Mouse (Mus musculus) kidney, embryonic 16.5 days (tissue): Measurements from ENCODE around the gene Pik3ip1. TPM values are rescaled to one million over a fixed set of nuclear protein-coding genes. Genes with fewer than 3 reads are reported as not detected.

Experiments
- ATAC-seq: fragments of 200-750 bp; cut with Nextera tagmentation; 2 replicates; pipeline ENCODE4 v1.8.0; 2017; ENCODE audit warnings: moderate TSS enrichment; ENCODE audit not compliant: low FRiP score, low TSS enrichment
- H3K27ac ChIP-seq: fragments of 300-500 bp; sonication (generic); 2 replicates; pipeline ENCODE4 v1.5.1; 2014; ENCODE audit warnings: low read length
- H3K27me3 ChIP-seq: fragments of 300-500 bp; sonication (generic); 2 replicates; pipeline ENCODE4 v1.6.1; 2014; ENCODE audit warnings: low read length, control low read depth, mixed read lengths; ENCODE audit not compliant: insufficient read depth
- H3K36me3 ChIP-seq: fragments of 300-500 bp; sonication (generic); 2 replicates; pipeline ENCODE4 v1.6.1; 2014; ENCODE audit warnings: low read length, control low read depth, mixed read lengths; ENCODE audit not compliant: insufficient read depth
- H3K4me1 ChIP-seq: fragments of 300-500 bp; sonication (generic); 2 replicates; pipeline ENCODE4 v1.6.1; 2014; ENCODE audit warnings: low read length, control low read depth, mixed read lengths; ENCODE audit not compliant: insufficient read depth
- H3K4me2 ChIP-seq: fragments of 300-500 bp; sonication (generic); replicated peaks from 2 replicates; pipeline ENCODE4 v1.6.1; 2014; ENCODE audit warnings: low read depth, low read length
- H3K4me3 ChIP-seq: fragments of 300-500 bp; sonication (generic); 2 replicates; pipeline ENCODE4 v1.5.1; 2014; ENCODE audit warnings: mild to moderate bottlenecking, low read length
- H3K9ac ChIP-seq: fragments of 300-500 bp; sonication (generic); replicated peaks from 2 replicates; pipeline ENCODE4 v1.6.1; 2014; ENCODE audit warnings: low read length
- H3K9me3 ChIP-seq: fragments of 300-500 bp; sonication (generic); 2 replicates; pipeline ENCODE4 v1.6.1; 2016; ENCODE audit warnings: low read length, control low read depth
- WGBS: fragments of 180-500 bp; shearing (Covaris S2); extraction: QIAGEN DNeasy Blood & Tissue Kit; methylation state at CpG from one replicate; pipeline ENCODE4 v1.1.7; 2014; 5-methylcytosine and 5-hydroxymethylcytosine counted together
- polyA plus RNA-seq: library from polyadenylated mRNA; unstranded; fragments of >200 nt; fragmentation: Nextera tagmentation; extraction: Ambion mirVana; gene quantifications from 2 replicates; pipeline ENCODE4 v1.2.1, GENCODE M21; 2015

Gene Pik3ip1
- polyA plus RNA-seq, 1 experiment from 2014 or later = 10.5 TPM

DNA sequence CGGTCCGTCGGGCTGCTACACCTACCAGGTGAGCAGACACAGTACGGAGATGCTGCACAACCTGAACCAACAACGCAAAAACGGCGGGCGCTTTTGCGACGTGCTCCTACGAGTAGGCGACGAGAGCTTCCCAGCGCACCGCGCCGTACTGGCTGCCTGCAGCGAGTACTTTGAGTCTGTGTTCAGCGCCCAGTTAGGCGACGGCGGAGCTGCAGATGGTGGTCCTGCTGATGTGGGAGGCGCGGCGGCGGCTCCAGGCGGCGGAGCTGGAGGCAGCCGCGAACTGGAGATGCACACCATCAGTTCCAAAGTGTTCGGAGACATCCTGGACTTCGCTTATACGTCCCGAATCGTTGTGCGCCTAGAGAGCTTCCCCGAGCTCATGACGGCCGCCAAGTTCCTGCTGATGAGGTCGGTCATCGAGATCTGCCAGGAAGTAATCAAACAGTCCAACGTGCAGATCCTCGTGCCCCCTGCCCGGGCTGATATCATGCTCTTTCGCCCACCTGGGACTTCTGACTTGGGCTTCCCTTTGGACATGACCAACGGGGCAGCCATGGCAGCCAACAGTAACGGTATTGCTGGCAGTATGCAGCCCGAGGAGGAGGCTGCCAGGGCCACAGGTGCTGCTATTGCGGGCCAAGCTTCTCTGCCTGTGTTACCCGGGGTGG, 39.4 kb upstream of the Pik3ip1 start:
- peaks cover 36% of the 10 kb centered on the region for H3K4me1 ChIP-seq
- H3K9ac ChIP-seq = peak overlapping the region; percentile 97
- peak overlapping the region; percentile 100 for H3K27ac ChIP-seq
- H3K36me3 ChIP-seq = peaks cover 30% of the 10 kb centered on the region
- H3K27me3 ChIP-seq = no peaks in the 10 kb centered on the region
- peak overlapping the region; percentile 98 for H3K4me2 ChIP-seq
- ATAC-seq = peak; percentile 1; the same call in 1 of the 2 replicates
- peak overlapping the region; percentile 75 for H3K4me3 ChIP-seq
- no peaks in the 10 kb centered on the region for H3K9me3 ChIP-seq
- under 1% methylated on average over 50 of the region's 50 CpGs for WGBS

GRCm38 (mm10) chr11:3291311-3292061, 38.7 kb upstream of the Pik3ip1 start:
- H3K9me3 ChIP-seq = no peaks in the 10 kb centered on the region
- ATAC-seq = no peak
- H3K36me3 ChIP-seq = peaks cover 37% of the 10 kb centered on the region
- no peaks in the 10 kb centered on the region for H3K27me3 ChIP-seq
- H3K27ac ChIP-seq = peak overlapping the region; percentile 100
- H3K4me3 ChIP-seq = peak overlapping the region; percentile 75
- under 1% methylated on average over 26 of the region's 26 CpGs for WGBS
- peaks cover 36% of the 10 kb centered on the region for H3K4me1 ChIP-seq
- H3K9ac ChIP-seq = peak overlapping the region; percentile 97
- H3K4me2 ChIP-seq = peak overlapping the region; percentile 98

GRCm38 (mm10) chr11:3292062-3292421, 38.2 kb upstream of the Pik3ip1 start:
- peak; percentile 37 for ATAC-seq
- H3K36me3 ChIP-seq = peaks cover 42% of the 10 kb centered on the region
- no peaks in the 10 kb centered on the region for H3K9me3 ChIP-seq
- no peaks in the 10 kb centered on the region for H3K27me3 ChIP-seq
- H3K9ac ChIP-seq = peak overlapping the region; percentile 97
- H3K4me3 ChIP-seq = peak overlapping the region; percentile 75
- H3K27ac ChIP-seq = peak overlapping the region; percentile 100
- H3K4me1 ChIP-seq = peaks cover 39% of the 10 kb centered on the region
- peak overlapping the region; percentile 98 for H3K4me2 ChIP-seq
- 0% methylated on average over 8 of the region's 8 CpGs for WGBS

GRCm38 (mm10) chr11:3292711-3293249, 37.4 kb upstream of the Pik3ip1 start:
- WGBS = 2% methylated on average over 8 of the region's 8 CpGs
- Histone ChIP-seq H3K4me1 (peaks cover 39% of the 10 kb centered on the region), H3K9me3 (no peaks in the 10 kb centered on the region), H3K4me3 (peak overlapping the region; percentile 75), H3K36me3 (peaks cover 49% of the 10 kb centered on the region), H3K27ac (peak overlapping the region; percentile 100), H3K9ac (peak overlapping the region; percentile 97), H3K27me3 (no peaks in the 10 kb centered on the region), H3K4me2 (peak overlapping the region; percentile 98)
- ATAC-seq = peak; percentile 12; the same call in 1 of the 2 replicates

DNA sequence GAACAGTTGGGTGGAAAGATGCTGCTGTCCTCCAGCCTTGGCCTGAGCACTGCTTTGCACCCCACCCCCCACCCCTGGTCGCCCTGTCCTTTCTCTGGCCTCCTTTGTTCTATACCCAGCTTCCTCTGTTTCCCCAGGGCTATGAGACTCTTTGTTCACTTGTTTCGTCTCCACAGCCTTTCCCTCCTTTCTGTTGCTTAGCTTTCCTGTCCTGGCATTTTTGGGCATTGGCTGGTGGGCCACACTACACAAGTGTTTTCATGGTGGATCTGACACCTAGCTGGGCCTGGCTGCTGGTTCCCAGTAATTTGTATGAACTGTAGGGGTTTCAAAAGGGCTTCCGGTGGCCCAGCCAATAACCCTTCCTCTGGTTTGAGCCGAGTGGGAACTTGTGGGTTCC, 36.8 kb upstream of the Pik3ip1 start:
- no peaks in the 10 kb centered on the region for H3K27me3 ChIP-seq
- WGBS = 33% methylated on average over 4 of the region's 4 CpGs
- H3K4me3 ChIP-seq = peak overlapping the region; percentile 75
- H3K36me3 ChIP-seq = peaks cover 55% of the 10 kb centered on the region
- no peaks in the 10 kb centered on the region for H3K9me3 ChIP-seq
- H3K4me2 ChIP-seq = peak overlapping the region; percentile 98
- no peak for ATAC-seq
- peaks cover 38% of the 10 kb centered on the region for H3K4me1 ChIP-seq
- peak overlapping the region; percentile 97 for H3K9ac ChIP-seq
- H3K27ac ChIP-seq = peak overlapping the region; percentile 100

DNA sequence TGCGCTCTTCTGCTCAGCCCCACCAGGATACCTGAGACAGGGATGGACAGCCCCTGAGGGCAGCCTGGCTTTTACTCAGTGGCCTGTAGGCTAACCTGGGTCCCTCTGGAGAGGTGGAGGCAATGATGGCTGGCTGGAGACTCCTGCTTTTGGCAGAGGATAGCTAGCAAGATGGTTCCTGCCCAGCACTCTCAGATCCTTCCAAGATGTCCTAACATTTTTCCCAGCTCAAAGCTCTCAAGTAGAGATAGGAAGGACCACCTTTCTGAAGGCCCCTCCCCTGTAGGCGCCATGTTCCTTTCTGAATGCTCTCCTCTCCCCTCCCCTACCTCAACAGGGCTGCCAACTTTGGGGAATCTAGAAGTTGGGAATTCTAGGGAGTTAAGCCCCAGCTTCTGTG, 35.6 kb upstream of the Pik3ip1 start:
- peak overlapping the region; percentile 97; the same call in 1 of the 2 replicates for H3K9ac ChIP-seq
- 0 out of 2 replicates have a peak overlapping the region, but pooled peaks have one; percentile 98 for H3K4me2 ChIP-seq
- 82% methylated on average over 2 of the region's 2 CpGs for WGBS
- H3K9me3 ChIP-seq = no peaks in the 10 kb centered on the region
- no peak overlapping the region for H3K27ac ChIP-seq
- H3K36me3 ChIP-seq = peaks cover 68% of the 10 kb centered on the region
- H3K4me3 ChIP-seq = no peak overlapping the region
- H3K4me1 ChIP-seq = peaks cover 38% of the 10 kb centered on the region
- no peaks in the 10 kb centered on the region for H3K27me3 ChIP-seq
- no peak for ATAC-seq

- Histone ChIP-seq H3K9ac (no peak overlapping the region), H3K27ac (no peak overlapping the region), H3K9me3 (no peaks in the 10 kb centered on the region), H3K4me1 (peaks cover 38% of the 10 kb centered on the region), H3K4me3 (no peak overlapping the region), H3K27me3 (no peaks in the 10 kb centered on the region), H3K36me3 (peaks cover 80% of the 10 kb centered on the region), H3K4me2 (no peak overlapping the region)
- no peak for ATAC-seq
- WGBS = 68% methylated on average over 5 of the region's 5 CpGs
These were observed 34.1 kb upstream of the Pik3ip1 start for GRCm38 (mm10) chr11:3296056-3296455.

DNA sequence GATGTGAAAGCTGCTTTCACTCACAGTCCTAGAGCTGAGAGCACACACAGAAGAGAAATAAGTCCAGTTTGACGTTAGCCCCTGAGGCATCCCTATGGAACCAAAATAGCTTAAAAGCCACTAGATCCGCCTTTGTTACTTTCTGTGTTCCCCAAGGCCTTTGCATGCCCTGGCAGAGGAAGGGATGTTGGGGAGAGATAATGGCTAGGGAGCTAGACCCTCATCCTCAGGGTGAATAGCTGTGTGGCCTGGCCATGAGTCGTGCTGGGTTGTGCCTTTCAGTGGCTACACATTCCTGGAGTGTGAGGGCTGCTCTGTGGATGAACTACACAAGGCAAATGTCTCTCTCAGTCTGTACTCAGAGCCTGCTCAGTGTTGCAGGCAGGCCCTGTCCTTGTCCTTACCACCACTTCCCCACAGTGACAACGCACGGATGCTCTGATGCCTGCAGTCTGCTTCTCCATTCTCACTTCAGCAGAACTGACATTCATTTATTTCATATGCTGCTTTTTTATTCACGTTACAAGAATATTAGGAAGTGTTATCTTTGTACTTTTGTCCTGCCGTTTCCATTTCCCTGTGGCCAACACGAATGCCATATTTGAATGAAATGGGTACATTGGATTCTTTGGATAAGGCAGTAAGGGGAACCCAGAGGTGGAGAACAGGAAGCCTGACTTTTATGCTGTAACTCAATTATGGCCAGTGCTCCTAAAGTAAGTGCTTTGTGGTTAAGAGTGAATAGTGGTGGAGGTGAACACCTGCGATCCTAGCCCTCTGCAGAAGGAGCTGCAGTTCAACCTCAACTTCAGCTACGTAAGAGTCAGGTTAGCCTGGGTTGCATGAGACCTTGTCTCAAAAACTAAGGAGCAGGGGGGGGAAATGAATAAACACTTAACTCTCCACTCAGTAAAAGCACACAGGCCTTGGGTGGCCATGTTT, 32.1 kb upstream of the Pik3ip1 start:
- no peak overlapping the region for H3K4me2 ChIP-seq
- peaks cover 28% of the 10 kb centered on the region for H3K4me1 ChIP-seq
- peaks cover 95% of the 10 kb centered on the region for H3K36me3 ChIP-seq
- ATAC-seq = no peak
- H3K4me3 ChIP-seq = no peak overlapping the region
- H3K9me3 ChIP-seq = no peaks in the 10 kb centered on the region
- 83% methylated on average over 10 of the region's 10 CpGs for WGBS
- no peaks in the 10 kb centered on the region for H3K27me3 ChIP-seq
- no peak overlapping the region for H3K27ac ChIP-seq
- H3K9ac ChIP-seq = no peak overlapping the region

DNA sequence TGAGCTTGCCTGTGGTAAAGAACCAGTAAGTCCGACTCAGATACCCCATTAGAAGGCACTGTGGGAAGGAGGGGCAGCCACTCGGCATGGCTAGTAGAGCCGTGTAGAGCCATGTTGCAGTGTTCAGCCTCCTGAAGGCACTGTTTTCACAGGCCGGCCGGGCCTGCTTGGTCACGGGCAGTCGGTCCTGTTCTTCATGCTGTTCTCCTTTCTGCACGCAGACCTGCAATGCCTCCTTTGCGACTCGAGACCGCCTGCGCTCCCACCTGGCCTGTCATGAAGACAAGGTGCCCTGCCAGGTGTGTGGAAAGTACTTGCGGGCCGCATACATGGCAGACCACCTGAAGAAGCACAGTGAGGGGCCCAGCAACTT, 31.4 kb upstream of the Pik3ip1 start:
- ATAC-seq = no peak
- Histone ChIP-seq H3K27ac (no peak overlapping the region), H3K4me2 (no peak overlapping the region), H3K9me3 (no peaks in the 10 kb centered on the region), H3K36me3 (peaks cover 89% of the 10 kb centered on the region), H3K4me1 (peaks cover 22% of the 10 kb centered on the region), H3K27me3 (no peaks in the 10 kb centered on the region), H3K9ac (no peak overlapping the region), H3K4me3 (no peak overlapping the region)
- 92% methylated on average over 14 of the region's 14 CpGs for WGBS
